Mouse (Mus musculus) v-Abl transformed pro-B cells (cell line): ENCODE data around the gene Ino80.

Source experiments
- in situ Hi-C, 2 experiments: fragments of 400-800 bp; cut with MboI; formaldehyde crosslinking; loops; one replicate each; pipeline ENCODE4 v1.15.1; 2025; ENCODE audit not compliant: unreplicated experiment in 2 of 2

Ino80 gene

DNA sequence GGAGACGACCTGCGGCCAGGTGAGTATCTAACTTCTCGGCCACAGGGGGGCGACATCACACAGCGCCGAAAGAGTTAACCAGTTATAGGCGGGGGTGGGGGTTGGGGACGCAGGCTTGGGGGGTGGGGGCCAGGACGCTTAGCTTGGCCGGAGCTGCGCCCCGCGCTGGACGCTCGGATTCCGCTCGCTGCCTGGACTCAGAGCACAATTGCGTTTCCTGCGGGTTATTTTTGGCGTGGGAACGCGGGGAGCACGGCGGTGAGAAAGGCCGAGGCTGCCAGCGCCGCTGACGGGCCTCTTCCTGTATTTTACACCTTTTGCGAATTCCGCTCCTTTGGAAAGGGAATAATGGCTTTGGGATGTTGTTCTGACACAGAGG, 150.4 kb downstream of the Ino80 start:
- in situ Hi-C loops = no loop called here

DNA sequence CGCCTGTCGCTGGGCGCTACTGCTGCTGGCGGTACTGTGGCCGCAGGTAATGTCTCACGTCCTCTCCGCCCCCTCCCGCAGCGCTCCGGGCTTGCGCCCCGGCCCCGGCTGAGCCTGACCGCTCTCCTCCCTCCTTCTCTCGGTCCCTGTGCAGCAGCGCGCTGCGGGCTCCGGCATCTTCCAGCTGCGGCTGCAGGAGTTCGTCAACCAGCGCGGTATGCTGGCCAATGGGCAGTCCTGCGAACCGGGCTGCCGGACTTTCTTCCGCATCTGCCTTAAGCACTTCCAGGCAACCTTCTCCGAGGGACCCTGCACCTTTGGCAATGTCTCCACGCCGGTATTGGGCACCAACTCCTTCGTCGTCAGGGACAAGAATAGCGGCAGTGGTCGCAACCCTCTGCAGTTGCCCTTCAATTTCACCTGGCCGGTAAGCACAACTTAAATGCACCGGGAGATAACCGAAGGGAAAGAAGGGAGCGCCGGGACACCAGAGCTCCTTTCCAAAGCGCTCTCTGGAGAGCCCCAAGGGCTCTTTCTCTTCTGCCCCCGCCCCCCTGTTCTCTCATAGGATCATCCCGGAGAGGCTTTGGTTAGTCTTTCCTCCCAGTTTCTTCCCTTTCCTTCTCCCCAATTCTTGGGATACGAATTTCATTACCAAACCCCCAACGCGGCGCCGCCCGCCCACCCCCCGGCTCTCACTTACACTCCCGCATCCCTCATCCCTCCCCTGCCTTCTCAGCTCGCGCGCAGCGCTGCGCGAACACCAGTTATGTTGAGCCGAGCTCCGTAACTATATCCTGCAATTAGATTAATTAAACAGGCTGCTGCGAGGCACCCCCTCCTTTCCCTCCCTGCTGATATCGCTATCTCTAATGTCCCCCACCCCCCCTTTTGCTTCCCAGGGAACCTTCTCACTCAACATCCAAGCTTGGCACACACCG, 151.1 kb downstream of the Ino80 start:
- in situ Hi-C loops = no loop called here

DNA sequence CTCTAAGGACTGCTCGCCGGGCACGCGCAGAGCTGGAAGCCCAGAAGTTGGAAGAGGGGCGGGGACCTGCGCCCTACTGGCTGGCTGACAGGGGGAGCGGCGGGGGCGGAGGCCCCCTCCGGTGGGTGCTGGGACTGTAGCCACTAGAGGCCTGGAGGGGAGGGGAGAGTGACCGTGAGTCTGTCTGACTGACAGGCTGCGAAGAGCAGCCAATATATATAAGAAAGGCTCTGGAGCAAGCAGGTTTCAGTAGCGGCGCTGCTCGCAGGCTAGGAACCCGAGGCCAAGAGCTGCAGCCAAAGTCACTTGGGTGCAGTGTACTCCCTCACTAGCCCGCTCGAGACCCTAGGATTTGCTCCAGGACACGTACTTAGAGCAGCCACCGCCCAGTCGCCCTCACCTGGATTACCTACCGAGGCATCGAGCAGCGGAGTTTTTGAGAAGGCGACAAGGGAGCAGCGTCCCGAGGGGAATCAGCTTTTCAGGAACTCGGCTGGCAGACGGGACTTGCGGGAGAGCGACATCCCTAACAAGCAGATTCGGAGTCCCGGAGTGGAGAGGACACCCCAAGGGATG, 151.8 kb downstream of the Ino80 start, which contains the start of gene Dll4:
Gene Dll4, plus strand, starts transcription at position 217 of the 576 bp plus-strand sequence.
- in situ Hi-C loops = no loop called here

DNA sequence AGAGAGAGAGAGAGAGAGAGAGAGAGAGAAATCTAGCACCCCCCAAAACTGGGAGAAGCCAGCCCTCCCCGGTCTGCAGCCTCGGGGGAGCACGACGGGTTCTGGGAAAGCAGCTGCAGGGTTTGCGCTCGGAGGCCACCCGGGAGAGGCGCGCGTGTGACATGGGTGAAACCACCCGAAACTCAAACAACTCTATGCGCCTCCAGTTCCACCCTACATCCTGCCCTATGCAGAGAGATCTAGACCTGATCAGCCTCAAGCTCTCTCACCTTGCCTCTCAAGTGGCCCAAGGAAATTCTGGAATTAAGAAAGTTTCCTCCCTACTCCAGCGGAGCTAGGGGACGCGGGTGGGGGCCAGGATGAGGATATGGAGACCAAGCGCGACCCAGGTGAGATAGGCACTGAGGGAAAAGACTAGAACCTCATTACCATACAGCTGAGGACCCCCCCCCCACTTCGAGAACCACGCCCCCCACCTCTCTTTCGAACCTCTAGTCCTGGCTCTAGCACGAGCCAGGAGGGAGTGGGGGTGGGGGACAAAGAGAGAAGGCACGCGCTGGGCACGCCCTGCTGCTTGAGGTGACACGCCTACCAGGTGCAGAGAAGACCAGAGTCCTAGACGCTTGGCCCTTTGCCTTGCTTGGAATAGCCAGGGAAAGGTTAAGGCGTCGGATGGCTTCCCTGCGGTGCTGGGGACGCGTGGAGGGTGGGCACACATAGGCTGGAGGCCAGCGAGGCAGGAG, 152.7 kb downstream of the Ino80 start:
- in situ Hi-C loops = no loop called here

DNA sequence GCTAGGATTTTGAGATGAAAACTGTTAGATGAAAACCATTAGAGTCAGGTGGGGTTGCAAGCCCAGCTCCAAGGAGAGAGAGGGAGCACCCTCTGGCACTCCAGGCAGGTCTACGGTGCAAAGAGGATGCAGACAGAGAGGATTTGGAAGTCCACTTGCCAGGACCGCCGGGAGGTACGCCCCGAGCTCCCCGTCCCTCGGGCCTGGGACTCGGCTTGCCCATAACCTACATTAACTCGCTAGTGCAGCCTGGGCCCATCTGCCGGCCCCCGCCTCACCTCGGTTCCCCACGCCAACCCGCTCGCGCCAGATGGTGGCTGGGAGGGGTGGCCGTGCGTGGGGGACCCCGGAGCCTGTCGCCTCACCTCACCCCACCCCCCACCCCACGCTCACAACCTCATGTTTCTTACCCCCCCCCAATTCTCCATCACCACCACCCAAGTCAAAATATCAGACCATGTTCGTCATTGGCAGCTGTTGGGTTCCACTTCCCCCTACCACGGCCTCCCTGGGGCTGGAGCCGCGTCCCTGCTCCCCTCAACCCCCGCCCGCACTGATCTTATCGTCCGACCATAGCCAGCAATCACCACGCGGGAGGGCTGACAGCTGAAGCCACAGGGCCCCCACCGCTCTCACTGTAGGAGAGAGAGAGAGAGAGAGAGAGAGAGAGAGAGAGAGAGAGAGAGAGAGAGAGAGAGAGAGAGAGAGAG, 153.5 kb downstream of the Ino80 start:
- in situ Hi-C loops = no loop called here
